Mouse (Mus musculus) testis, adult 2 months (tissue): Measurements from ENCODE around the gene Samsn1.

Experiments
- CTCF ChIP-seq: fragments of 200-500 bp; IDR thresholded peaks from 2 replicates; pipeline ENCODE4 v1.5.1; 2012; ENCODE audit warnings: low read depth, mild to moderate bottlenecking, inconsistent platforms, low read length, moderate library complexity; ENCODE audit not compliant: control insufficient read depth, insufficient read depth, insufficient replicate concordance
- POLR2A ChIP-seq: fragments of 200-500 bp; IDR thresholded peaks from 2 replicates; pipeline ENCODE4 v1.6.1; 2012; ENCODE audit warnings: low read depth, mild to moderate bottlenecking, inconsistent platforms, low read length, moderate library complexity; ENCODE audit not compliant: control insufficient read depth

DNA sequence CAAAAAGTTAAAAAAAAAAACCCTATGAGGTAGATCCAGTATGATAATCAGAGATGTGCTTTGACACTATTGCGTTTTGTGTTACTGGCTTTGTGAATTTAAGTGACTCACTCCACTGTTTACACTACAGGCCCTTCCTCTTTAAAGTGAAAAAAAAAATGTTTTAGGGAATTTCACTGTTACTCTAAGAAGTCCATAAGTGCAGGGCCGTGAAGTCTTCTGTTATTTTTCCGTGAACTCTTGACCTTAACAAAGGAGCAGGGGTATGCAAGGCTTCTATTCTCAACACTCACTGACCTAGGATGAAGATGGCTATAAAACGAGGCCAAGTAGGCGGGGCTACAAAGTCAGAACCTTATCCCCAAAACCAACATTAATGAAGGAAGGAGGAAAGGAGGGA is 60.6 kb downstream of the Samsn1 start:
- TF ChIP-seq POLR2A, result no peak
- no peak for TF ChIP-seq CTCF
